Mouse (Mus musculus): Measurements from ENCODE around the gene Ifit3. TPM values are rescaled to one million over a fixed set of nuclear protein-coding genes. Genes with fewer than 3 reads are reported as not detected.
A peak's percentile ranks its signal among the peaks of the same experiment; 100 is the strongest.

Ifit3 gene
- polyA plus RNA-seq, 1 experiment: 2.7 TPM

- 36% methylated on average over 6 of the region's 6 CpGs for WGBS
- TF ChIP-seq CTCF (IDR thresholded peaks at IDR 0.05; ENCODE audit: extremely low read depth, insufficient read length, insufficient replicate concordance, low read depth, low read length) (no peak), POLR2A (IDR thresholded peaks at IDR 0.05; ENCODE audit: low read depth, low read length) (no peak)
Measured at GRCm38 (mm10) chr19:34553021-34553420, 30.3 kb upstream of the Ifit3 start.

GRCm38 (mm10) chr19:34553522-34553921 lies 29.8 kb upstream of the Ifit3 start:
- 13% methylated on average over 3 of the region's 3 CpGs for whole genome bisulfite sequencing

More at GRCm38 (mm10) chr19:34553021-34553420, 30.3 kb upstream of the Ifit3 start:
- Histone ChIP-seq H3K4me1 (ENCODE audit: control insufficient read depth, insufficient read depth, insufficient read length, low read length) (peaks cover 22% of the 10 kb centered on the region; the same call in 1 of the 2 replicates), H3K36me3 (ENCODE audit: control insufficient read depth, insufficient read depth, low read length) (no peaks in the 10 kb centered on the region), H3K4me3 (ENCODE audit: low read depth, low read length) (peak overlapping the region; percentile 0; the same call in 1 of the 2 replicates), H3K27ac (ENCODE audit: insufficient read depth, low read depth, low read length) (peak overlapping the region; percentile 91), H3K27me3 (ENCODE audit: control insufficient read depth, insufficient read depth, low read length) (no peaks in the 10 kb centered on the region)

GRCm38 (mm10) chr19:34554061-34554460 lies 29.3 kb upstream of the Ifit3 start:
- no peak overlapping the region for H3K4me3 ChIP-seq (ENCODE audit: low read depth, low read length)
- peaks cover 22% of the 10 kb centered on the region; the same call in 1 of the 2 replicates for H3K4me1 ChIP-seq (ENCODE audit: control insufficient read depth, insufficient read depth, insufficient read length, low read length)
- H3K36me3 ChIP-seq (ENCODE audit: control insufficient read depth, insufficient read depth, low read length): no peaks in the 10 kb centered on the region
- TF ChIP-seq CTCF (IDR thresholded peaks at IDR 0.05; ENCODE audit: extremely low read depth, insufficient read length, insufficient replicate concordance, low read depth, low read length) (no peak), POLR2A (IDR thresholded peaks at IDR 0.05; ENCODE audit: low read depth, low read length) (no peak)
- no peaks in the 10 kb centered on the region for H3K27me3 ChIP-seq (ENCODE audit: control insufficient read depth, insufficient read depth, low read length)
- H3K27ac ChIP-seq (ENCODE audit: insufficient read depth, low read depth, low read length): peak overlapping the region; percentile 88

More at GRCm38 (mm10) chr19:34553522-34553921, 29.8 kb upstream of the Ifit3 start:
- TF ChIP-seq POLR2A (IDR thresholded peaks at IDR 0.05; ENCODE audit: low read depth, low read length) (no peak), CTCF (IDR thresholded peaks at IDR 0.05; ENCODE audit: extremely low read depth, insufficient read length, insufficient replicate concordance, low read depth, low read length) (no peak)
- no peak overlapping the region; the same call in 1 of the 2 replicates for H3K4me3 ChIP-seq (ENCODE audit: low read depth, low read length)
- peaks cover 22% of the 10 kb centered on the region; the same call in 1 of the 2 replicates for H3K4me1 ChIP-seq (ENCODE audit: control insufficient read depth, insufficient read depth, insufficient read length, low read length)
- no peaks in the 10 kb centered on the region for H3K36me3 ChIP-seq (ENCODE audit: control insufficient read depth, insufficient read depth, low read length)
- no peaks in the 10 kb centered on the region for H3K27me3 ChIP-seq (ENCODE audit: control insufficient read depth, insufficient read depth, low read length)
- H3K27ac ChIP-seq (ENCODE audit: insufficient read depth, low read depth, low read length): peak overlapping the region; percentile 91

- H3K4me3 ChIP-seq (ENCODE audit: low read depth, low read length): no peak overlapping the region
- WGBS: 29% methylated on average over 3 of the region's 3 CpGs
- H3K4me1 ChIP-seq (ENCODE audit: control insufficient read depth, insufficient read depth, insufficient read length, low read length): peaks cover 21% of the 10 kb centered on the region; the same call in 1 of the 2 replicates
- TF ChIP-seq POLR2A (IDR thresholded peaks at IDR 0.05; ENCODE audit: low read depth, low read length) (no peak), CTCF (IDR thresholded peaks at IDR 0.05; ENCODE audit: extremely low read depth, insufficient read length, insufficient replicate concordance, low read depth, low read length) (no peak)
- no peak overlapping the region for H3K27ac ChIP-seq (ENCODE audit: insufficient read depth, low read depth, low read length)
- no peaks in the 10 kb centered on the region for H3K27me3 ChIP-seq (ENCODE audit: control insufficient read depth, insufficient read depth, low read length)
- no peaks in the 10 kb centered on the region for H3K36me3 ChIP-seq (ENCODE audit: control insufficient read depth, insufficient read depth, low read length)
Measured at GRCm38 (mm10) chr19:34556621-34557020, 26.7 kb upstream of the Ifit3 start.

- Histone ChIP-seq H3K27me3 (ENCODE audit: control insufficient read depth, insufficient read depth, low read length) (no peaks in the 10 kb centered on the region), H3K36me3 (ENCODE audit: control insufficient read depth, insufficient read depth, low read length) (no peaks in the 10 kb centered on the region), H3K4me1 (ENCODE audit: control insufficient read depth, insufficient read depth, insufficient read length, low read length) (no peaks in the 10 kb centered on the region), H3K27ac (ENCODE audit: insufficient read depth, low read depth, low read length) (no peak overlapping the region), H3K4me3 (ENCODE audit: low read depth, low read length) (no peak overlapping the region)
- TF ChIP-seq POLR2A (IDR thresholded peaks at IDR 0.05; ENCODE audit: low read depth, low read length) (no peak), CTCF (IDR thresholded peaks at IDR 0.05; ENCODE audit: extremely low read depth, insufficient read length, insufficient replicate concordance, low read depth, low read length) (no peak)
Measured at GRCm38 (mm10) chr19:34562556-34562955, 20.8 kb upstream of the Ifit3 start.

- TF ChIP-seq POLR2A (IDR thresholded peaks at IDR 0.05; ENCODE audit: low read depth, low read length) (no peak), CTCF (IDR thresholded peaks at IDR 0.05; ENCODE audit: extremely low read depth, insufficient read length, insufficient replicate concordance, low read depth, low read length) (no peak)
- Histone ChIP-seq H3K27me3 (ENCODE audit: control insufficient read depth, insufficient read depth, low read length) (no peaks in the 10 kb centered on the region), H3K36me3 (ENCODE audit: control insufficient read depth, insufficient read depth, low read length) (no peaks in the 10 kb centered on the region), H3K4me3 (ENCODE audit: low read depth, low read length) (no peak overlapping the region), H3K27ac (ENCODE audit: insufficient read depth, low read depth, low read length) (no peak overlapping the region), H3K4me1 (ENCODE audit: control insufficient read depth, insufficient read depth, insufficient read length, low read length) (peaks cover 4% of the 10 kb centered on the region; the same call in 1 of the 2 replicates)
- 100% methylated on average over 1 of the region's 1 CpGs for WGBS
Measured at GRCm38 (mm10) chr19:34566178-34566784, 17.1 kb upstream of the Ifit3 start.

- H3K4me3 ChIP-seq (ENCODE audit: low read depth, low read length): no peak overlapping the region
- no peak for TF ChIP-seq CTCF (IDR thresholded peaks at IDR 0.05; ENCODE audit: extremely low read depth, insufficient read length, insufficient replicate concordance, low read depth, low read length)
- TF ChIP-seq POLR2A (IDR thresholded peaks at IDR 0.05; ENCODE audit: low read depth, low read length): no peak
- 45% methylated on average over 7 of the region's 7 CpGs for WGBS
- no peaks in the 10 kb centered on the region for H3K27me3 ChIP-seq (ENCODE audit: control insufficient read depth, insufficient read depth, low read length)
- H3K36me3 ChIP-seq (ENCODE audit: control insufficient read depth, insufficient read depth, low read length): no peaks in the 10 kb centered on the region; the same call in 1 of the 2 replicates
- peak overlapping the region; percentile 25; the same call in 1 of the 2 replicates for H3K27ac ChIP-seq (ENCODE audit: insufficient read depth, low read depth, low read length)
- peaks cover 11% of the 10 kb centered on the region; the same call in 1 of the 2 replicates for H3K4me1 ChIP-seq (ENCODE audit: control insufficient read depth, insufficient read depth, insufficient read length, low read length)
Measured at GRCm38 (mm10) chr19:34568988-34569895, 14.1 kb upstream of the Ifit3 start.

Data from small intestine, adult 2 months (tissue).